Mouse (Mus musculus) limb, embryonic 11.5 days (tissue): ENCODE results near the gene Batf3. TPM values are rescaled to one million over a fixed set of nuclear protein-coding genes. Genes with fewer than 3 reads are reported as not detected.

Experiments
- ATAC-seq: fragments of 200-750 bp; cut with Nextera tagmentation; 2 replicates; pipeline ENCODE4 v1.8.0; 2017; ENCODE audit warnings: low read depth; ENCODE audit not compliant: insufficient number of reproducible peaks, low FRiP score, low TSS enrichment
- DNase-seq: peaks from one replicate; pipeline ENCODE4 v3.0.0-alpha.2; 2015; ENCODE audit warnings: low spot score
- H3K27ac ChIP-seq: fragments of 300-500 bp; sonication (generic); replicated peaks from 2 replicates; pipeline ENCODE4 v1.5.1; 2014; ENCODE audit warnings: low read depth, mild to moderate bottlenecking, low read length
- H3K27me3 ChIP-seq: fragments of 300-500 bp; sonication (generic); 2 replicates; pipeline ENCODE4 v1.6.1; 2014; ENCODE audit warnings: mild to moderate bottlenecking, low read length, mixed read lengths; ENCODE audit not compliant: control insufficient read depth, insufficient read depth
- H3K36me3 ChIP-seq: fragments of 300-500 bp; sonication (generic); 2 replicates; pipeline ENCODE4 v1.6.1; 2014; ENCODE audit warnings: mild to moderate bottlenecking, low read length, moderate library complexity, mixed read lengths; ENCODE audit not compliant: control insufficient read depth, insufficient read depth
- H3K4me1 ChIP-seq: fragments of 300-500 bp; sonication (generic); 2 replicates; pipeline ENCODE4 v1.6.1; 2014; ENCODE audit warnings: low read length, mixed read lengths; ENCODE audit not compliant: control insufficient read depth, insufficient read depth
- H3K4me2 ChIP-seq: fragments of 300-500 bp; sonication (generic); 2 replicates; pipeline ENCODE4 v1.6.1; 2014; ENCODE audit warnings: low read depth, mild to moderate bottlenecking, moderate library complexity; ENCODE audit not compliant: severe bottlenecking
- H3K4me3 ChIP-seq: fragments of 300-500 bp; sonication (generic); 2 replicates; pipeline ENCODE4 v1.5.1; 2014; ENCODE audit warnings: low read depth, low read length
- H3K9ac ChIP-seq: fragments of 300-500 bp; sonication (generic); 2 replicates; pipeline ENCODE4 v1.6.1; 2014; ENCODE audit warnings: mild to moderate bottlenecking, low read length
- H3K9me3 ChIP-seq: fragments of 300-500 bp; sonication (generic); 2 replicates; pipeline ENCODE4 v1.6.1; 2016; ENCODE audit warnings: low read length; ENCODE audit not compliant: control insufficient read depth
- WGBS: fragments of 180-500 bp; shearing (Covaris S2); extraction: QIAGEN DNeasy Blood & Tissue Kit; methylation state at CpG from one replicate; pipeline ENCODE4 v1.1.7; 2014; 5-methylcytosine and 5-hydroxymethylcytosine counted together
- polyA plus RNA-seq: library from polyadenylated mRNA; unstranded; fragments of >200 nt; fragmentation: Nextera tagmentation; extraction: Ambion mirVana; gene quantifications from 2 replicates; pipeline ENCODE4 v1.2.1, GENCODE M21; 2014

Batf3 gene
- polyA plus RNA-seq, 1 experiment from 2014 or later, result 9.4 TPM

DNA sequence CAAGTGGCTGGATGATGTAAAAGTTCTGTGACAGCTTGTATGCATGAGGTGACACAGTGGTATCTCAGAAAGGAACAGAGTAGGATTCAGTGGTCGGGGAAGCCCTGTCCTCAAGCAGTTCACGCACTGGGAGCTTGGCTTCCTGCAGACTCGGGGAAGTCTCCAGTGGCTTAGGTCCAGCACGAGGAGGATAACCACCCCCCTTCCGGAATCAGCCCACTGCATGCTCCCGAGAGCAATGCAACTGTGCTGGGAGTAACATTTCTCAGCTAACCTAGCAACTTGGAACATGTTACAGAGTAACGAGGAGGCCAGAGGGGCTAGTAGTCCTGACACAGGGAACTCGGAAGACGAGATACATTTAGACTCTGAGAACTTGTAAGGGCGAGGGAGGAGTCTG lies 9.7 kb downstream of the Batf3 start:
- no peak overlapping the region for H3K4me2 ChIP-seq
- 72% methylated on average over 10 of the region's 10 CpGs for WGBS
- no peak overlapping the region for H3K9ac ChIP-seq
- H3K27me3 ChIP-seq, result no peaks in the 10 kb centered on the region
- no peak overlapping the region for H3K27ac ChIP-seq
- no peaks in the 10 kb centered on the region for H3K9me3 ChIP-seq
- ATAC-seq (no peak), DNase-seq (no peak)
- no peaks in the 10 kb centered on the region for H3K4me1 ChIP-seq
- no peak overlapping the region for H3K4me3 ChIP-seq
- no peaks in the 10 kb centered on the region for H3K36me3 ChIP-seq

DNA sequence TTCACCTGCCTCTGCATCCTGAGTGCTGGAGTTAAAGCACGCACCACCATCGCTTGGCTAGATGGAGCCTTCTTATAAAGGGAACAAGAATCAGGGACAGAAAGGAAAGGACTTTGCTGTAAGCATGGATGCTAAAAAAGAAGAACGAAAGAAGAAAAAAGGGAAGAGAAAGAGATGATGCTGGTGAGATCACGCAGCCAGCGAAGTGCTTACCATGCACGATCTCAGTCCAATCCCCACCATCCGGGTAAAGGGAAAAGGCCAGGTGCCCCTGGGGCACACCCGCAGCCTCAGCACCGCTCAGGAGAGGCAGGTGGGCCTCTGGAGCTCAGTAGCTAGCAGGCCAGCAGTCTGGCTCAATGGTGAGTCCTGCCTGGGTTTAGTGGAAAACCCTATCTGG lies 12.3 kb downstream of the Batf3 start:
- Histone ChIP-seq H3K27ac (no peak overlapping the region), H3K27me3 (no peaks in the 10 kb centered on the region), H3K4me3 (no peak overlapping the region), H3K36me3 (no peaks in the 10 kb centered on the region), H3K4me1 (no peaks in the 10 kb centered on the region), H3K9ac (no peak overlapping the region), H3K4me2 (no peak overlapping the region), H3K9me3 (no peaks in the 10 kb centered on the region)
- DNase-seq (no peak), ATAC-seq (no peak)
- WGBS, result 93% methylated on average over 9 of the region's 9 CpGs

DNA sequence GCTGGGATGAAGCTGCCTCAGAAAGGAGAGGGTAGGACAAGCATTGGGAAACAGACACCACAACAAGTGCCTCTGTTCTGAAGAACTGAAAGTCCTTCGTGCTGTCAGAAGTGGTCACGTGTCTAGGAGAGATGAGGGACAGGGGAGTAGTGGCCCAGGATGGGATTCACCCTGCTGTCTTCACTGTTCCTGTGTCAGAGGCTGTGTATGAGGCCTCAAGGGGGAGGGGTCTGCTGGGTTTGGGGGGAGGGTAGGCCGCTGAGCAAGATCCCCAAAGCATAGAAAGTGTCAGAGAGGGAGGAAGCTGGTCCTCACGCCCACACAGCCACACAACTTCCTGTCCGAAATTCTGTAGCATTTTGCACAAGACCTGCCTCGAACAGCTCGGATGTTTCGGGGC lies 13.5 kb downstream of the Batf3 start:
- Histone ChIP-seq H3K4me2 (no peak overlapping the region), H3K4me1 (no peaks in the 10 kb centered on the region), H3K27me3 (no peaks in the 10 kb centered on the region), H3K4me3 (no peak overlapping the region), H3K36me3 (no peaks in the 10 kb centered on the region), H3K9me3 (no peaks in the 10 kb centered on the region), H3K27ac (no peak overlapping the region), H3K9ac (no peak overlapping the region)
- WGBS, result 69% methylated on average over 8 of the region's 8 CpGs
- ATAC-seq (no peak), DNase-seq (no peak)

DNA sequence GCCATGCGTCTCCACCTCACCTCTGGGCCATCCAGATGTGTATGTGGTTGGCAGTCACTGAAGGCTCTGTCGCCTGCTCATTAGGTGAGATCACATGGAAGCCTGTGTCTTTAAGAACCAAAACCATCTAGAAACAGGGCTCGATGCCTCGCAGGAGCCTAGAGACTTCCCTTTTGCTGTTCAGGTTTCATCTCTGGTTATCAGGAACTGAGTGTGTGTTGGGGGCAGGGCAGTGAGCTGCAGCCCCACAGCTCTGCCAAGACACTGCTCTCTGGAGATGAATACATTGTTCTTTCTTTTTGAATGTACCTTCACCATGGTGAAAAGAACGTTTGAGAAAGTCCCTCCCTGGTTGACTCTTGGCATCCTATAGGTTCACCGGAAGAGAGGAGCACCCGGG lies 17.2 kb downstream of the Batf3 start:
- H3K4me1 ChIP-seq, result no peaks in the 10 kb centered on the region
- no peak overlapping the region for H3K4me3 ChIP-seq
- H3K4me2 ChIP-seq, result no peak overlapping the region
- DNase-seq (no peak), ATAC-seq (no peak)
- no peak overlapping the region for H3K27ac ChIP-seq
- H3K9me3 ChIP-seq, result no peaks in the 10 kb centered on the region
- no peaks in the 10 kb centered on the region for H3K27me3 ChIP-seq
- H3K36me3 ChIP-seq, result no peaks in the 10 kb centered on the region
- whole genome bisulfite sequencing, result 80% methylated on average over 7 of the region's 7 CpGs
- no peak overlapping the region for H3K9ac ChIP-seq

DNA sequence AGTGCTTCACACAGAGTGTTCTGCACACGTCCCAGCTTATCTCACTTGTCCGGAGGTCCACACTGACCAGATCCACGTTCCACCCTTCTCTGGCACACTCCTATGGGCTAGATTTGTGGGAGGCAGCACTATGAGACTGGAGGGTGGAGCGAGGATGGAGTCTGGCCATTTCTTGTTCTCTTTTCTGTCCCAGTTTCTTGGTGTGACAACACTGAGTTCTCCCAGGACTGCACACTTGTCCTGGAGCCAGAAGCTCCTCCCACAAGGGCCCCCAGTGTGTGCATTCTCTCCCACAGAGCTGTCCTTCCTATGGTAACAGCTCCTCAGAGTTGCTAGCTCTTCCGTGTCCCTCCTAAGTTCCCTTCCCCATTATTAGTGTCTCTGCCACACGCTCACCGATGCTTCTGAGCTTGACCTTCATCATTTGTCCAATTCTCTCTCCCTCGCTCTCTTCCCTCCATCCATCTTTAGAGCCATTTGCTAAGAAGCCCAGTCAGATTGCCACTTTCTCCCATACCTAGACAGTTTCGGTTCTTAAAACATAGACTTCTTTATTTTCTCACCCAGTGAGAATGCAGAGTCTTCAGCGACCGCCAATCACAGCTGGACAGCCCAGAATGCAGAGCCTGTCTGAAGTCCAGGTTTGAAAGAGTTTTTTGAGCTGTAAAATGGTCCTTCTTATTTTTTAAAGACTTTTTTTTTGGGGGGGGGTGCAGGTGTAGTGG lies 18.0 kb downstream of the Batf3 start:
- WGBS, result 78% methylated on average over 11 of the region's 11 CpGs

DNA sequence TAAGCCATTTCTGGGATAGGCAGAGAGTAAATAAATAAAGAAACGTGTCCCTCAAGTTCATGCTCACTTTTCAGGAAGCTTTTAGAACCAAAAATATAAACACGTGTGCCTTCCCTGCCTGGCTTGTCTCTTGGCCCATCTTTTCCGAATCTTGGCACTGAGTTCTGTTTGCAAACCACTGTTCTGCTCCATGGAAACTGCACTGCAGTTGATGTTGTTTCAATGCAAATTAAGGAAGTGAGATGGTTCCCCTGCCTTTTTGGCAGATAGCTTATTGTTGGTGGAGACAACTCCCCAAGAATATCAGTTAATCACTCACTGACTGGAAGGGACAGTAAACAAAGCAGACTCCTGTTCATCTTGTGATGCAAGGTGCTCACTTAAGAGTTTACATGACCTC lies 25.1 kb downstream of the Batf3 start:
- H3K27me3 ChIP-seq, result peaks cover 6% of the 10 kb centered on the region; the same call in 1 of the 2 replicates
- H3K4me1 ChIP-seq, result no peaks in the 10 kb centered on the region
- no peak overlapping the region for H3K4me2 ChIP-seq
- no peak for ATAC-seq
- H3K9me3 ChIP-seq, result no peaks in the 10 kb centered on the region
- no peak overlapping the region for H3K27ac ChIP-seq
- no peak overlapping the region for H3K9ac ChIP-seq
- DNase-seq, result no peak
- H3K4me3 ChIP-seq, result no peak overlapping the region
- no peaks in the 10 kb centered on the region for H3K36me3 ChIP-seq
- WGBS, result 76% methylated on average over 3 of the region's 3 CpGs

More for the DNA sequence above, 18.0 kb downstream of the Batf3 start:
- H3K4me2 ChIP-seq, result no peak overlapping the region
- no peak for DNase-seq
- H3K4me3 ChIP-seq, result no peak overlapping the region
- H3K36me3 ChIP-seq, result no peaks in the 10 kb centered on the region
- no peak overlapping the region for H3K9ac ChIP-seq
- ATAC-seq, result no peak
- H3K27ac ChIP-seq, result no peak overlapping the region
- H3K27me3 ChIP-seq, result no peaks in the 10 kb centered on the region
- no peaks in the 10 kb centered on the region for H3K9me3 ChIP-seq
- no peaks in the 10 kb centered on the region for H3K4me1 ChIP-seq

DNA sequence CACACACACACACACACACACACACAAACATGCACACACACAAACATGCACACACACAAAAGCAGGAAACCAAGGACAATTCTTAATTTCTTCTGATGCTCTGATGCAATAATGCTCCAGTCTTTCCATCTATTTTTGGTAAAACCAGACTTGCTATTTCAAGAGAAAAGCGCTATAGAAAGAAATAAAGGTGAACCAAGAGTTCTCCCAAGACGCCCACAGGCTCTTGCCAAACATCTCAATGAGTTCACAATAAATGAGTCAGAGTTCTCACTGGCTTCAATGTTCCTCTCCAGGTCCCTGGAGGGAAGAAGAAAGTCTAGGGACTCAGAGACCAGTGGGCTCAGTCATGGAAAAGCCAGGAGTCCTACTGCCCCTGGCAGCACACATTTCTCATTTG lies 26.0 kb downstream of the Batf3 start:
- Histone ChIP-seq H3K4me2 (no peak overlapping the region), H3K9me3 (no peaks in the 10 kb centered on the region), H3K4me1 (no peaks in the 10 kb centered on the region), H3K27me3 (peaks cover 6% of the 10 kb centered on the region; the same call in 1 of the 2 replicates), H3K9ac (no peak overlapping the region), H3K36me3 (no peaks in the 10 kb centered on the region), H3K27ac (no peak overlapping the region), H3K4me3 (no peak overlapping the region)
- DNase-seq (no peak), ATAC-seq (no peak)
- 91% methylated on average over 2 of the region's 2 CpGs for WGBS

DNA sequence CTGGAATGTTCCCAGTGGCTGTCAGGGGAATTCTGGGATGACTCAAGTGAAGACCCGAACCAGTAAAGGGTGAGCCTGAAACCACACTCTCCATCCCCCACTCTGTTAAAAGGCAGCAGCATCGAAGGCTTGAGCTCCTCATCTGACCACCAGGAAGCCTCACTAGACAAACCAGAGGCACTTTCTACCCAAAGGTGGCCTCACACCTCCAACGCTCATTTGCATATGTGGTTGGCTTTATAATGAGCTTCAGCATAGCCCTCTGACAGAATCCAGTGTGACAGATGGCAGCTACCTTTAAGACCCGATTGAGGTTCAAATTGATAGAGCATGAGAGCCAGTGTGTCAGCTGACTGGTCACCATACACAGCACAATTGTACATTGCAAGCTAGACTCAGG lies 26.6 kb downstream of the Batf3 start:
- WGBS, result 65% methylated on average over 4 of the region's 4 CpGs
- Histone ChIP-seq H3K27me3 (peaks cover 6% of the 10 kb centered on the region; the same call in 1 of the 2 replicates), H3K27ac (no peak overlapping the region), H3K9ac (no peak overlapping the region), H3K4me3 (no peak overlapping the region), H3K4me2 (no peak overlapping the region), H3K4me1 (no peaks in the 10 kb centered on the region), H3K9me3 (no peaks in the 10 kb centered on the region; the same call in 1 of the 2 replicates), H3K36me3 (no peaks in the 10 kb centered on the region)
- no peak for ATAC-seq
- DNase-seq, result no peak
